Mouse (Mus musculus): ENCODE measurements at regions not wholly inside any gene's neighbourhood (a gene's known extent, or its start where the extent isn't known, plus 50 kb on each side); places are given as distances from the start of the nearest gene placed in this dataset.
"Not testable (repeated sequence)": the region's sequence is repeated elsewhere in the genome, so short reads cannot be mapped to it uniquely, and the experiment has no call there.

DNA sequence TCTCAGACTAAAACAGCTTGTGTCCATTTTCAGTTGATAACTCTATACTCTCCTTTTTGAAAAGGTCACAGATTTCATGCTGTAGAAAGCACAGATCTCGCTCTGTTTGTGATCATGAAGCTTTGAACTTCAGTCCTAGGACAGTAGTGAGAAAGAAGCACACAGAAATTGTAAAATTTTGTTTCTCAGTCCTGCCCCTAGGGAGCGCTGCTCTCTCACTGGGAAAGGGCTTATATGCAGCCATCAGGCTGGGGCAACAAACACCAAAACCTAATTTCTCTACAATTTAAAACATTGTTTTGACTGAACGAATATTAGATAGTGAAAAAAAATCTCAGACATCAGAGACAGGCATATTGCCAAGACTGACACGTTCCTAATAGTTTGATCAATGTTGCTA, 534.7 kb upstream of the Olfr1507 start:
- no CpG with 5 or more reads among the region's 4 CpGs for WGBS
- H3K27ac ChIP-seq; H3K36me3 ChIP-seq; H3K9ac ChIP-seq; H3K4me2 ChIP-seq (replicated peaks); H3K4me3 ChIP-seq; H3K4me1 ChIP-seq; H3K9me3 ChIP-seq; ATAC-seq (ENCODE audit: low FRiP score, low read depth); H3K27me3 ChIP-seq: not testable (repeated sequence)

DNA sequence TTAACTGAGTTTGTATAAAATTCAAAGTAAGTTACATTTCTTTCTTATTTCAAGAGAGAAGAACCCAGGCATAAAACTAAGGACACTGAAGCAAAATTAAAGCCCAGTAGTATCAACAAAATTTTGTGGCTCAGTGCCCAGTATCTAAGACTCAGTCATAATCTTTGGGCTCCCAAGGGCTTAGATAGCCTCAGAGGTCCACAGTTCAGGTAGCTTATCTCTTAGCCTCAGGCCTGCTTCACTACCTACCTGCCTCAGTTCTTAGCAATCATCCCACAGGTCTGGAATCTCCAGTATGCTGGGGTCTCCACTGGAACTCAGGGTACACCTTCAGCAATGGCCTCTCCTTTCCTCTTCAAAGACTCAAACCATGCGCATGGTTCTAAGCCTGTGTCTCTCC, 531.4 kb upstream of the Olfr1507 start:
- not testable (repeated sequence) for H3K9ac ChIP-seq; ATAC-seq (ENCODE audit: low FRiP score, low read depth); H3K4me3 ChIP-seq; H3K27ac ChIP-seq; H3K4me1 ChIP-seq; H3K9me3 ChIP-seq; H3K4me2 ChIP-seq (replicated peaks); H3K36me3 ChIP-seq; H3K27me3 ChIP-seq
- no CpG with 5 or more reads among the region's 1 CpGs for WGBS

DNA sequence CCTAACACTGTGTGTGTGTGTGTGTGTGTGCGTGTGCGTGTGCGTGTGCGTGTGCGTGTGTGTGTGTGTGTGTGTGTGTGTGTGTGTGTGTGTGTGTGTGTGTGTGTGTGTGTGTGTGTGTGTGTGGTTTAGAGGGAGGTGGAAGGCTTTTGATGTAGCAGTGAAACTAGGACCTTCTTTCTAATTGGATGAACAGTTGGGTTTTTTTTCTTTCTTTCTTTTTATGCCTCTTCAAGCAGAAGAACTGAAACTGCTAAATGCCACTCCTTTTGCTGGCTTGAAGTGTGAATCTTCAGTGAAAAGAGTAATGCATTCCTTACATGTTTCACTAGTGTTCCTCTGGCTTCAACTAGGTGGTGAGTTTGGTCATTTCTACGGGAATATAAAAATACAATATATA, 524.6 kb upstream of the Olfr1507 start:
- not testable (repeated sequence) for H3K9ac ChIP-seq; H3K4me1 ChIP-seq; H3K27me3 ChIP-seq; H3K4me2 ChIP-seq (replicated peaks); ATAC-seq (ENCODE audit: low FRiP score, low read depth); H3K9me3 ChIP-seq; H3K36me3 ChIP-seq; H3K27ac ChIP-seq; H3K4me3 ChIP-seq
- no CpG with 5 or more reads among the region's 6 CpGs for WGBS

DNA sequence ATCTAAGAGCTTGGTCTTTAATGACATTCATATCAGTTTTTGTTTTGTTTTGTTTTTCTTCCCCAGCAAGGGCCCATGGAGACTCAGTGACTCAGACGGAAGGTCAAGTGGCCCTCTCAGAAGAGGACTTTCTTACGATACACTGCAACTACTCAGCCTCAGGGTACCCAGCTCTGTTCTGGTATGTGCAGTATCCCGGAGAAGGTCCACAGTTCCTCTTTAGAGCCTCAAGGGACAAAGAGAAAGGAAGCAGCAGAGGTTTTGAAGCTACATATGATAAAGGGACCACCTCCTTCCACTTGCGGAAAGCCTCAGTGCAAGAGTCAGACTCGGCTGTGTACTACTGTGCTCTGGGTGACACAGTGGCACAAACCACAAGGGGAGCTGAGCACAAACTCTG, 512.2 kb upstream of the Olfr1507 start:
- H3K36me3 ChIP-seq; H3K9ac ChIP-seq; H3K27ac ChIP-seq; H3K9me3 ChIP-seq; H3K27me3 ChIP-seq; H3K4me1 ChIP-seq; ATAC-seq (ENCODE audit: low FRiP score, low read depth); H3K4me2 ChIP-seq (replicated peaks); H3K4me3 ChIP-seq: not testable (repeated sequence)
- WGBS: no CpG with 5 or more reads among the region's 5 CpGs

DNA sequence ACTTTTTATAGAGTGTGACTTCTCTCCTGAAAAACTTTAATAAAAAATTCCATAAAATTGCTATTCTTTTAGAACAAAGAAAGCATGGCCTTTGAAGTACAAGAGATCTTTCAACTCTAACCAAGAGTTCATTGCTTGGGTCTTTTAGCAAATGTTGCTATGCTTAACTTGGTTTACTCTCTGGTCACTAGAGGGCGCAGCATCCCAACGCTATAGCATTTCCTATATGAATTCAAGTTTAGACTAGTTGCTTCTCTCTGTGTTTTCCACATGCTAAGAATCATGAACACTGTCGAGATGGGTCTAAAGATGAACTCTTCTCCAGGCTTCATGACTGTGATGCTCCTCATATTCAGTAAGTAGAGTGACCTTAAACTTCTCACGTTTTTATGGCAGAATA, 511.8 kb upstream of the Olfr1507 start:
- no CpG with 5 or more reads among the region's 4 CpGs for WGBS
- H3K27ac ChIP-seq; ATAC-seq (ENCODE audit: low FRiP score, low read depth): not testable (repeated sequence)

DNA sequence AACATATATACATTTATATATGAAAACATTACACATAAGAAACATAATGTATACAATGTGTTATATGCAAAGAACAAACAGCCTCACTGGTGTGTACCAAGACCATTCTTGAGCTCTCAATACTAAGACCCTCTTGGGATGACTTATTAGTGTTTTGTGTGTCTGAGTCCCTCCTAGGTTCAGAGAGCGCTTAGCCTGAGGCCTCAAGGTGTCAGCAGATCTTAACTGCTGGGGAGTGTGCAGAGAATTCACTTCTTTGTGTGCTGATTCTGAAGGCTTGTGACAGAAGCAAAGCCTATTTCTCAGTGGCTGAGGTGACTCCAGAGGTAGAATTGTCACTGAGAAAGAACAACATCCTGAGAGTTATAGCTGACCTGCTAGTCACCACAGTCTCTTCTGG, 505.7 kb upstream of the Olfr1507 start:
- H3K4me2 ChIP-seq (replicated peaks); H3K27me3 ChIP-seq; H3K9ac ChIP-seq; H3K9me3 ChIP-seq; H3K36me3 ChIP-seq; H3K4me1 ChIP-seq; H3K27ac ChIP-seq; ATAC-seq (ENCODE audit: low FRiP score, low read depth); H3K4me3 ChIP-seq: not testable (repeated sequence)
- 85% methylated on average over 1 of the region's 1 CpGs for WGBS

More for the DNA sequence above, 511.8 kb upstream of the Olfr1507 start:
- H3K9me3 ChIP-seq; H3K9ac ChIP-seq; H3K4me2 ChIP-seq (replicated peaks); H3K4me1 ChIP-seq; H3K4me3 ChIP-seq; H3K36me3 ChIP-seq; H3K27me3 ChIP-seq: not testable (repeated sequence)

DNA sequence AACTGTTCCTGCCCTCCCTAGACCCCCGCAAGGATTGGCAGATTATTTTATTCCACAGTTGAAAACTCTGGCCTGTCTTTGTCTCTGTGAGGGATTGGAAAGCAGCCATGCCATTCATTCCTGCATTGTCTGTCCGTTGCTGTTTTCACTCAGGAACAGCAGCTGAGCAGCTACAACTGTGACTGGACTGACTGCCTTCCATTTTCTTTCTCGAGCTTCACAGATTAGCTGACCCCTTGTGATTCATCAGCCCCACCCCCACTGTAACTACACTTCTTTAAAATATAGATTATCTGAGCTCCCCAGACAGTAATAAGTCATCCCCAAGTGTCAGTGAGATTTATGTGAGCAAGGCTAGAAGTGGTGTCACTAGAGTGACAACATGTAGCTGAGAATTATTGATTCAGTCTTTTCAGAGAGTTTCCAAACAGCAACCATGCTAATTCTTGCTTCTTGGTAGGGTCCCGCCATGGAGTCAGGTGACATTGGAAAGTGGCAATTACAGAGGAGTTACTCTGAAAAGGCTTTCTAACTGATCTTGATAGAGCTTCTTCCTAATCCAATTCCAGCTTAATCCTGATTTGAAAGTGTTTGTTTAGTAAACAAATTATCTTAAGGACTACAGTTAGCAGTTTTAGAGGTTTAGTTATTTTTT, 496.7 kb upstream of the Olfr1507 start:
- not testable (repeated sequence) for H3K9ac ChIP-seq; H3K9me3 ChIP-seq; ATAC-seq (ENCODE audit: low FRiP score, low read depth); H3K4me1 ChIP-seq; H3K27ac ChIP-seq; H3K27me3 ChIP-seq; H3K36me3 ChIP-seq; H3K4me2 ChIP-seq (replicated peaks); H3K4me3 ChIP-seq
- 53% methylated on average over 1 of the region's 4 CpGs for WGBS

DNA sequence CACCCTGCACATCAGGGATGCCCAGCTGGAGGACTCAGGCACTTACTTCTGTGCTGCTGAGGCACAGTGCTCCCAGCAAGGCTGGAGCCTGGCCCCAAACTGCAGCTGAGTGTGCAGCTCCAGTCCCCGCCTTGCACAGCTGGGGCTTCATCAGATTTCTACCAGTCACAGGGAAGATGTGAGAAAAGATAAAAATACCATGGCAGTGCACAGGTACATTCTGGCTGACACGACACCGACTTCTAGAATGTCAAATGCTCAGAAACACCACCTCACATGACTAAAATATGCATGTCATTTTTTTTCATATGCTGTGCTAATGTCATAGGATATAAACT, 495.7 kb upstream of the Olfr1507 start:
- ATAC-seq (ENCODE audit: low FRiP score, low read depth); H3K4me1 ChIP-seq; H3K9ac ChIP-seq; H3K9me3 ChIP-seq; H3K27me3 ChIP-seq; H3K4me2 ChIP-seq (replicated peaks); H3K4me3 ChIP-seq; H3K27ac ChIP-seq; H3K36me3 ChIP-seq: not testable (repeated sequence)
- WGBS: no CpG with 5 or more reads among the region's 3 CpGs

DNA sequence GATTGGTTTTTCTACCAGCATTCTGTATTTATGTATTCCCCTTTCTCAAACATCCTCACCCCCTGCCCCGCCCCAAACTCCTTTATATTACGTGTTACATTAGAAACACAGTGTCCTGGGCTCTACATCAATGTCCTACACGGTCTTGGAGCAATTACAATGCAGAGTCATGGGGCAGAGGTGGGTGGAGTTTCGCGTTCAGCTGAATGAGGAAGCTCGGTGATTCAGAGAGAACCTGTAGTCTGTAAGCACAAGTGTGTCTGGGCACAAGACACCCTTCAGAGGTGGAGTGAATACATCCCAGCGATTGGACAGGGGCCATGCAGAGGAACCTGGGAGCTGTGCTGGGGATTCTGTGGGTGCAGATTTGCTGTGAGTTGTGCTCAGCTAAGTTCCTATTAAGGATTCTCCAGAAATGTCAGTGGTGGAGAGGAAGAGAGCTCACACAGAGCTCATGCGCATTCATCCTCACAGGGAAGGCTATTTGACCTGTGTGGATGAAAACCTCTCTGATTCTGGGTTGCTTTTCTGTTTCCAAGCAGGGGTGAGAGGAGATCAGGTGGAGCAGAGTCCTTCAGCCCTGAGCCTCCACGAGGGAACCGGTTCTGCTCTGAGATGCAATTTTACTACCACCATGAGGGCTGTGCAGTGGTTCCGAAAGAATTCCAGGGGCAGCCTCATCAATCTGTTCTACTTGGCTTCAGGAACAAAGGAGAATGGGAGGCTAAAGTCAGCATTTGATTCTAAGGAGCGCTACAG, 495.2 kb upstream of the Olfr1507 start:
- H3K9ac ChIP-seq; H3K4me2 ChIP-seq (replicated peaks); H3K4me1 ChIP-seq; H3K4me3 ChIP-seq; H3K9me3 ChIP-seq; H3K27me3 ChIP-seq; ATAC-seq (ENCODE audit: low FRiP score, low read depth); H3K27ac ChIP-seq; H3K36me3 ChIP-seq: not testable (repeated sequence)
- WGBS: no CpG with 5 or more reads among the region's 12 CpGs

DNA sequence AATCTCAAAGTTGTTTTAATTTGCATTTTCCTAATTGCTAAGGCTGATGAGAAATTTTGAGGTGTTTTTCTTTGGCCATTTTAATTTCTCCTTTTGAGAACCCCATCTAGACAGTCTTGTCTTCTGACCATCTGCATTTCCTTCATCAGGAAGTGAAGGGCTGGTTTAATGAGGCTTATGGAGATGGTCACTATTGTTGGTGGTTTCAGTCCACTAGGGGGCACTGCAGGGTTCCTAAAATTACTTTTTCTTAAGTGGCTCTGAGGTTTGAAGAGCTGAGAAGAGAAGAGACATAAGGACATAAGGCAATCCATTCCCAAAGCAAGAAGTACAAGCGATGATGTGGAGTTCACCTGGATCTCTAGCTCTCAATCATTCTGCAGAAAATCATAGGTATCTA, 494.4 kb upstream of the Olfr1507 start:
- H3K27me3 ChIP-seq: not testable (repeated sequence)

DNA sequence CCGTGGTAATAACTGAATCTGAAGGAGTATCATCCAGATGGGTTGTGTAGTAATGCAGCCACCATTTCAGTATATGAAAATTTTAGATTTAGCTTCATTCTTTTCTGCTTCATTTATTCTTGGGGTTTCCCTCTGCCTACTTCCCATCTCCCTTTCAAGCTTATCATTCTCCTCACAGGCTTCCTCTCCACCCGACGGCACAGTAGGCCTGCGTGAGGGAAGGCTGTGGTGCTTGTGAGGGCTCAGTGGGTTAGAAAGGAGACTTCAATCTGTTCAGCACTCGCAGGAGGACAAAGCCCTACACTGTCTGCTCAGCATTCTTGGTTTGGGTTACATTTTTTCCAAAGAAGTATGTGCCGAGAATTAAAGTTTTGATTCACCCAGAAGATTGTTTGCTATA, 493.0 kb upstream of the Olfr1507 start:
- not testable (repeated sequence) for H3K36me3 ChIP-seq; H3K9me3 ChIP-seq; ATAC-seq (ENCODE audit: low FRiP score, low read depth); H3K9ac ChIP-seq; H3K27ac ChIP-seq; H3K27me3 ChIP-seq; H3K4me1 ChIP-seq; H3K4me2 ChIP-seq (replicated peaks); H3K4me3 ChIP-seq
- WGBS: no CpG with 5 or more reads among the region's 6 CpGs

More for the DNA sequence above, 494.4 kb upstream of the Olfr1507 start:
- 76% methylated on average over 1 of the region's 1 CpGs for WGBS
- H3K4me1 ChIP-seq; H3K9me3 ChIP-seq; H3K36me3 ChIP-seq; H3K9ac ChIP-seq; H3K4me2 ChIP-seq (replicated peaks); ATAC-seq (ENCODE audit: low FRiP score, low read depth); H3K27ac ChIP-seq; H3K4me3 ChIP-seq: not testable (repeated sequence)

DNA sequence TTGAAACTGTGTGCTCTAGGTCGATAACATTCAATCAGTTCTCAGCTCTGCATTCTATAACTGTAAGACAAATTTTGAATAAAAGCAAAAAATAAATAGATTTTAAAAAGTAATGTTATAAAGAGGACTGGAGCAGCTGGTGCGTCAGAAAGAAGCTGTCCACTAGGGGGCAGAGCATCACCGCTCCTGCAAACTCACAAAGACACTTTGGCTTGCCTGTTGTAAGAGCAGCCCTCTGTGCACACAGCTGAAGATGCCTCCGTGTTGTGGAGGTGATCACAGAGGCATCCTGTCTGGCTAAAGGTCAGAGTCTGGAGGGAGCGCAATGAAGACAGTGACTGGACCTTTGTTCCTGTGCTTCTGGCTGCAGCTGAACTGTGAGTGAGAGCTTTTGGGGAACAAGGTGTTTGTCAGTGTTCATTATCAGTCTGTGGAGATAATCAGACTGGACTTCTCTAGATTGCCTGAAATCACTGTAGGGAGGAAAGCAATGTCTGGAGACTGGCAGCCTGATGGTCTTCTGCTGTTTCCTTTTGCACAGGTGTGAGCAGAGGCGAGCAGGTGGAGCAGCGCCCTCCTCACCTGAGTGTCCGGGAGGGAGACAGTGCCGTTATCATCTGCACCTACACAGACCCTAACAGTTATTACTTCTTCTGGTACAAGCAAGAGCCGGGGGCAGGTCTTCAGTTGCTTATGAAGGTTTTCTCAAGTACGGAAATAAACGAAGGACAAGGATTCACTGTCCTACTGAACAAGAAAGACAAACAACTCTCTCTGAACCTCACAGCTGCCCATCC, 476.9 kb upstream of the Olfr1507 start:
- no CpG with 5 or more reads among the region's 12 CpGs for WGBS
- H3K4me2 ChIP-seq (replicated peaks): not testable (repeated sequence)

More for the DNA sequence above, 476.9 kb upstream of the Olfr1507 start:
- not testable (repeated sequence) for H3K9ac ChIP-seq; ATAC-seq (ENCODE audit: low FRiP score, low read depth); H3K9me3 ChIP-seq; H3K4me1 ChIP-seq; H3K4me3 ChIP-seq; H3K27me3 ChIP-seq; H3K36me3 ChIP-seq; H3K27ac ChIP-seq

Data from limb, embryonic 13.5 days (tissue).